Mouse (Mus musculus) liver, adult 2 months (tissue): ENCODE results near the gene Gpr152.

Experiments used
- CTCF ChIP-seq: fragments of 200-500 bp; IDR thresholded peaks from 2 replicates; pipeline ENCODE4 v1.5.1; 2011; ENCODE audit warnings: low read depth, low read length, control low read depth
- POLR2A ChIP-seq: fragments of 200-500 bp; IDR thresholded peaks from 2 replicates; pipeline ENCODE4 v1.6.1; 2011; ENCODE audit warnings: low read length, control low read depth; ENCODE audit not compliant: insufficient read depth; ENCODE audit errors: extremely low read depth

- TF ChIP-seq CTCF (no peak), POLR2A (no peak)
These were observed 7.4 kb downstream of the Gpr152 start for GRCm38 (mm10) chr19:4147022-4147405.
